Mouse (Mus musculus) adrenal gland, adult (tissue): ENCODE results near the gene Olfr884.

Experiments
- DNase-seq, 2 experiments: peaks; one replicate each; pipeline ENCODE4 v3.0.0; 2022 to 2023; ENCODE audit warnings: low spot score in 1 of 2; ENCODE audit not compliant: inconsistent age in 2 of 2

Gene Olfr884

DNA sequence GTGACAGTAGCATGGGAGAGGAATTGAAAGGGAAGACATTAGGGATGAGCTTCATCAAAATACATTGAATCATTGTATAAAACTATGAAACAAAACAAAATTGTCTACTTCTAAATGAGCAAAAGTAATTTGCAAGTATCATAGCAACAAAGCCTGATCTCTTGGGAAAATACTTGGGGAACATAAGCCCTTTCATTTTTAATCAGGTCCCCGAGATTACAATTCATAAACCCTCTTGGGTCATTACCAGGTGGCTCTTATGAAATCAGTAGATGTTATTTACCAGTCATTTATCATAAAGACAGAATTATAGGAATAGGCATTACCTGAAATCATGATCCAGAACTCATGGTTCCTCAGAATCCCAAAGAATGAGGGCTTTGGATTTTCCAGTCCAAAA lies at the start of gene Olfr884:
Olfr884 (plus strand) TSS at position 301 of the 400 bp plus-strand sequence.
- DNase-seq = no peak

DNA sequence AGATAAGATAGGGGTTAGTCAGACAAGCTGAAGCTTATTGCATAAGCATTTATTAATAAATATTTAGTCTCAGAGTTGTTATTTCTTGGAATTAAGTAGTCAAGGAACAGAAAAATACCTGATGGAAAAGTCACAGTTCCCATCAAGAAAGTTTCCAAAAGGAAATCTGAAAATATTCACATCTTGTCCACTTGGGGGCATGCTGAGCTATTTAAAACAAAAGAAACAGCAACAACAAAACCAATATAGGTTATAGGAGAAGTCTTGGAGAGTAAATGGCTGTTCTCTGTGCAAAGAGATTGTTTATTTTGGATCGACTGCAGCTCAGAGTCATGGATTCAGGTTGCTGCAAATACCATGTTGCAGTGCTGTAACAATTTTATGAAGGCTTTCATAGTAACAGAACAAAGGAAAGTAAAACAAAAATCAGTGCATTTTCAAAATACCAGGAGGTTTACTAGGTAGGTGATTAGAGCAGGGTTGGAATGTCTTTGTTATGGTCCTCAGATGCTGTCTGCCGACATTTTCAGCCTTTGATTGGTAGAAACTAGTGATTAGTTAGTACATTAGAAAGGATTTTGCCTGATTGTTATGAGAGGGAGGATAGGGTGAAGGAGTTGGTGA lies 47.7 kb upstream of the Olfr884 start:
- DNase-seq = no peak

DNA sequence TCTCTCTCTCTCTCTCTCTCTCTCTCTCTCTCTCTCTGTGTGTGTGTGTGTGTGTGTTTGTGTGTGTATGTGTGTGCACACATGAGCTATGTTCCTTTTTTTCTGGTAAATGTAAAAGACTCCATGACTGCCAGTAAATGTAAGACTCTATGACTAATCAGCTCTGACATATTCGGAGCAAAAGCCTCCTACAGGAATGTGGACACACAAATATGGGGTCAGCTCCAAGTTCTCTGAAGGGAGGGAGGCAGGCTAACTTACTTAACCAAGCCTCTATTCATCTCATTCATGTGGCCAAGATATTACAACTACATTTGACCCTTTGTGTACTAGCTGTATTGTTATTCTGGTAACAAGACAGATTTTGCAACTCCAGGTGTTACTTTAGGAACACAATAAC lies 46.3 kb upstream of the Olfr884 start:
- no peak for DNase-seq

DNA sequence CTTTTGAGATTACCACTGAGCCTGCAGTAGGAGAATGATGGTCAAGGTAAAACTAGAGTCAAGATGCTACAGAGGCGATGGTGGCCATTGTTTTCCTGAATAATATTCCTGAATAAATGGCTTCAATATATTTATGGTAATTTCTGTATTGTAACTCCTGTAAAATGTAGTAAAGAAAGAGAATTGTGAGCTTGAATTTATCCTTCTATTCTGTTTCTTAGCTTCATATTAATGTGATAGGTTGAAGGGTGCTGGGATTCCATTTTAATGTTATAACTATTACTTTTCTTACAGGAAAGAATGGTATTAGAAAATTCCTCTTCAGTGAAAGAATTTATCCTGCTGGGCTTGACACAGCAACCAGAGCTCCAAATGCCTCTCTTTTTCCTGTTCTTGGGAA lies 20.8 kb upstream of the Olfr884 start, which contains the start of gene Olfr883:
Olfr883 (plus strand) TSS at position 301 of the 400 bp plus-strand sequence.
- no peak for DNase-seq

DNA sequence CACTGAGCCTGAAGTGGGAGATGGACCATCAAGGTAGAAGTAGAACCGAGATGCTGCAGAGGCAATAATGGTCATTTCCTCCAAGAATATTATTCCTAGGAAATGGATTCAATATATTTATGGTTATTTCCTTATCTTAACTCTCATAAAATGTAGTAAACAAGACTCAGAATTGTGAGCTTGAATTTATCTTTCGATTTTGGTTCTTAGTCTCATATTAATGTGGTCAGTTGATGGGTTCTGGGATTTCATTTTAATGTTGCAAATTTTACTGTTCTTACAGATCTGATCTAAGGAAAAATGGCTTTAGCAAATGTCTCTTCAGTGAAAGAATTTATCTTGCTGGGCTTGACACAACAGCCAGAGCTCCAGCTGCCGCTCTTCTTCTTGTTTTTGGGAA lies 14.7 kb downstream of the Olfr884 start, which contains the start of gene Olfr885:
Olfr885 (plus strand) TSS at position 301 of the 400 bp plus-strand sequence.
- no peak for DNase-seq

DNA sequence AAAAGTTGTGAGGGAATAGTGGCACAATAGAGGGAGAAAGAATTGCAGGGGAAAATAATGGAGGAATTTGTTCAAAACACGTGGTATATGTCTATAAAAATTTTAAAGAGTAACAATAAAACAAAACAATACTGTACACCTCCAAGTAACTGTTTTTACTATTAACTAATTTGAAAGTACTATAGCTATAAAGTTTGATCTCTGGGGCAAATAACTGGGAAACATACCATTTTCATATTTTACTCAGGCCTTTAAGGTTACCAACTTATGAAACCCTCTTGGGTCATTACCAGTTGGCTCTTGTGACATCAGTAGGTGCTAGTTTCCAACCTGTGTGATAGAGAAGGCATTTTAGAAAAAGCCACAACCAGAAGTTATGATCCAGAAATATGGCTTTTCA lies 37.4 kb downstream of the Olfr884 start, which contains the start of gene Olfr887:
Olfr887 (plus strand) TSS at position 301 of the 400 bp plus-strand sequence.
- DNase-seq = no peak
